Mouse (Mus musculus): Measurements from ENCODE around the gene Rhbdd2. TPM values are rescaled to one million over a fixed set of nuclear protein-coding genes. Genes with fewer than 3 reads are reported as not detected.
"Not testable (repeated sequence)": the region's sequence is repeated elsewhere in the genome, so short reads cannot be mapped to it uniquely, and the experiment has no call there.

Rhbdd2 gene
- 61.4 and 62.5 TPM in 2 replicates for polyA plus RNA-seq (2016; fragmentation: Nextera tagmentation; extraction: Ambion mirVana)

DNA sequence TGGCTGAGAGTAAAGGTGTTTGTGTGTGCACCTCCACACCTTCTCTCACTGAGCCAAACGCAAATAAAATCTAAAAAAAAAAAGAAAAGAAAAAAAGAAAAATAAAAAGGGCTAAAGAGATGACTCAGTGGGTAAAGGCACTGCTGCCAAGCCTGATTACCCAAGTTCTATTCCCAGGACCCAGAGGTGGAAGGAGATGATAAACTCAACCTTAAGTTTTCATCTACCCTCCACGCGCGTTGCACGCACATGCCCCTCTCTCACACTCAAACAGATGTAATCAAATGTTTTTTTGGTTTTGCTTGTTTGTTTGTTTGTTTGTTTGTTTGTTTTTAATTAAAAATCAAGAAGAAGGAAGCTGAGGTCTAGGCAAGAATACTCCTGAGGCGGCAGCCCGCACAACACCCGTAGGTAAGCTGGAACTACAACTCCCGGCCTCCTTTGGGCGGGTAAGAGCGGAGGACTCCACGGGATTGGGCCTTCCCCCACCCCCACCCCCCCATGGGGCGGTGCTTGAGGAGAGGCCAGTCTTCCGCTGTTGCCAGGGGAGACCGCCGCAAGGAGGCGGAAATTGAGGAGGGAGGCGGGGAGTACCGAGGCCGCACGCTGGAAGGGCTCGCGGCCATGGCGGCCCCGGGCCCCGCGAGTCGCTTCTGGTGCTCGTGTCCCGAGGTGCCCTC is at the start of gene Rhbdd2:
Gene Rhbdd2 (plus strand): TSS at position 502 of the 680 bp plus-strand sequence.
- peak within 1 kb of the TSS; percentile 97 for H3K27ac ChIP-seq
- H3K4me3 ChIP-seq: peak within 1 kb of the TSS; percentile 93
- H3K4me1 ChIP-seq: peaks cover 7% of the 10 kb centered on the region
- peak; percentile 97 for DNase-seq (ENCODE audit: low spot score)
- H3K9me3 ChIP-seq (replicated peaks): no peaks in the 10 kb centered on the region
- no peaks in the 10 kb centered on the region for H3K27me3 ChIP-seq (ENCODE audit: low read depth, poor library complexity, severe bottlenecking)
- H3K36me3 ChIP-seq: peaks cover 25% of the 10 kb centered on the region
- 12% methylated on average over 30 of the region's 30 CpGs for WGBS

- Histone ChIP-seq H3K36me3 (no peaks in the 10 kb centered on the region), H3K4me1 (no peaks in the 10 kb centered on the region), H3K4me3 (no peak overlapping the region), H3K27me3 (ENCODE audit: low read depth, poor library complexity, severe bottlenecking) (no peaks in the 10 kb centered on the region), H3K27ac (no peak overlapping the region), H3K9me3 (replicated peaks) (no peaks in the 10 kb centered on the region)
- no peak for DNase-seq (ENCODE audit: low spot score)
- 89% methylated on average over 8 of the region's 8 CpGs for WGBS
Observed at GRCm38 (mm10) chr5:135585691-135586090, 46.7 kb upstream of the Rhbdd2 start.

DNA sequence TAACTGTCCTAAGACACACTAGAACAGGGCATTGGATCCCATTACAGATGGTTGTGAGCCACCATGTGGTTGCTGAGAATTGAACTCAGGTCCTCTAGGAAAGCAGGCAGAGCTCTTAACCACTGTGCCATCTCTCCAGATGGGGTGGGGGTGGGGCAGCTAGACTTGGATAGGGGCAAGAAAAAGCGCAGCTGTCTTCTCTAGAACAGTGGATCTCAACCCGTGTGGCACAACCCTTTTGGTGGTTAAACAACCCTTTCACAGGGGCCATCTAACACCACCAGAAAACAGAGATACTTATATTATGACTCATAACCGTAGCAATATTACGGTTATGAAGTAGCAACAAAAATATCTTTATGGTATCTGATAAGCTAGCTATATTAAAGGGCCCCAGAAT is 44.7 kb upstream of the Rhbdd2 start:
- WGBS: 94% methylated on average over 4 of the region's 4 CpGs
- Histone ChIP-seq H3K36me3 (no peaks in the 10 kb centered on the region), H3K4me1 (no peaks in the 10 kb centered on the region), H3K9me3 (replicated peaks) (no peaks in the 10 kb centered on the region), H3K4me3 (no peak overlapping the region), H3K27me3 (ENCODE audit: low read depth, poor library complexity, severe bottlenecking) (no peaks in the 10 kb centered on the region), H3K27ac (no peak overlapping the region)
- DNase-seq (ENCODE audit: low spot score): no peak

DNA sequence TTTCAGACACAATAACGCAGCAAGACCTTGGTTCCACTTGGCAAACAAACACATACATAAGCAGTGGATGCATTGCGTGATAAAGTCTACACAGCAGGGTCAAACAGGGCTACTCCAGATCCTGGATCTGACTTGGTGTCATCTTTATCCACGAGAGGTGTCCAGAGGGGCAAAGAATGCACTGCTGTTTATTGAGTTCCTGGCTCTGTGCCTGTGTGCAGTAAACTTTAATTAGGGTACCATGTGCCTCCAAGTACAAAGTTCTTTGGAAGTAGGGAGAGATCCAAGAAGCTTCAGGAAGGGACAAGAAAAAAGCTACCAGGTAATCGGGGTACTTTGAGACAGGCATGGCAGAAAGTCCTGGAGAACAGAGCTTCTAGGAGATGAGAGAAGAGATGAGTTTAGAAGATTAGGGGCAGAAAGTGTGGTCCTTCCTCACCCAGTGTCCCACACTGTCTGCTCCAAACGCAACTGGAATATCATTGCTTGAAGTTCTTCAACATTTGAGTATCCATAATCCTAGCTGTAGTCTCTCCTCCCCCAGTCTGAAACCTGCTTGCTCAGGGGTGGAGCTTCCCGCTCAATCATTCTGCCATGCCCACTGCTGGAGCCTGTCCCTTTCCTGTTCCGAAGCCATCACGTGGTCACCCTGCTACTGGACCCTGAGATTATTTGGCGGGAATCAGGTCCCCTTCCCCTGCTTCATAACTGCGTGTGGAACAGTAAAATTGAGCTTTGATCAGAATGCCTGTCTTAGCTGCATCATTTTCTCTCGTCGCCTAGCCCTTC is 42.2 kb upstream of the Rhbdd2 start:
- DNase-seq (ENCODE audit: low spot score): no peak
- Histone ChIP-seq H3K4me1 (no peaks in the 10 kb centered on the region), H3K27ac (no peak overlapping the region), H3K36me3 (no peaks in the 10 kb centered on the region), H3K27me3 (ENCODE audit: low read depth, poor library complexity, severe bottlenecking) (no peaks in the 10 kb centered on the region), H3K9me3 (replicated peaks) (no peaks in the 10 kb centered on the region), H3K4me3 (no peak overlapping the region)
- WGBS: 83% methylated on average over 12 of the region's 12 CpGs

DNA sequence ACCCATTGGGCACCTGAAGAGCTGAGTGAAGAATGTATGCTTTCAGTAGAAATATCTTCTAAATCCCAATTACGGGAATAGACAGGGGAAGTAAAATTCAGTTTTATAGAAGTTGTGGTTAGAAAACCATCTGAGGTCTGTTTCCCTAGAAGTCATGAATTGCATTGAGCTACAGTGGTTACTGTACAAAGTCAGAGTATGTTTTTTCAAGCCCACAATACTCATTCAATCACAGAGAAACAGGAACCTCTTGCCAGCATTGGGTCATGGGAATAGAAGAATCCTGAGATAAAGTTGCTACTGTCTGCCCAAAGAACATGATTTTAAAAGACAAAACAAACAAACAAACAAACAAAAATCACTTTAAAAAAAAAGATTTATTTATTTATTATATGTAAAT is 27.8 kb upstream of the Rhbdd2 start:
- DNase-seq (ENCODE audit: low spot score); H3K4me1 ChIP-seq; H3K27me3 ChIP-seq (ENCODE audit: low read depth, poor library complexity, severe bottlenecking); H3K9me3 ChIP-seq (replicated peaks); H3K27ac ChIP-seq; H3K36me3 ChIP-seq; H3K4me3 ChIP-seq: not testable (repeated sequence)
- WGBS: no CpG with 5 or more reads among the region's 1 CpGs

- not testable (repeated sequence) for H3K4me1 ChIP-seq; H3K27me3 ChIP-seq (ENCODE audit: low read depth, poor library complexity, severe bottlenecking); H3K27ac ChIP-seq; H3K9me3 ChIP-seq (replicated peaks); H3K36me3 ChIP-seq; DNase-seq (ENCODE audit: low spot score); H3K4me3 ChIP-seq
- WGBS: no CpG with 5 or more reads among the region's 1 CpGs
Observed at GRCm38 (mm10) chr5:135606717-135607116, 25.7 kb upstream of the Rhbdd2 start.

- Histone ChIP-seq H3K27ac (no peak overlapping the region), H3K9me3 (replicated peaks) (peaks cover 6% of the 10 kb centered on the region), H3K4me3 (no peak overlapping the region), H3K4me1 (no peaks in the 10 kb centered on the region), H3K36me3 (no peaks in the 10 kb centered on the region), H3K27me3 (ENCODE audit: low read depth, poor library complexity, severe bottlenecking) (no peaks in the 10 kb centered on the region)
- WGBS: 64% methylated on average over 1 of the region's 1 CpGs
- no peak for DNase-seq (ENCODE audit: low spot score)
Observed at GRCm38 (mm10) chr5:135607581-135607980, 24.8 kb upstream of the Rhbdd2 start.

- Histone ChIP-seq H3K27me3 (ENCODE audit: low read depth, poor library complexity, severe bottlenecking) (no peaks in the 10 kb centered on the region), H3K4me1 (no peaks in the 10 kb centered on the region), H3K9me3 (replicated peaks) (no peaks in the 10 kb centered on the region), H3K36me3 (no peaks in the 10 kb centered on the region), H3K27ac (no peak overlapping the region), H3K4me3 (no peak overlapping the region)
- DNase-seq (ENCODE audit: low spot score): no peak
- 83% methylated on average over 4 of the region's 4 CpGs for WGBS
Observed at GRCm38 (mm10) chr5:135609794-135610193, 22.6 kb upstream of the Rhbdd2 start.

DNA sequence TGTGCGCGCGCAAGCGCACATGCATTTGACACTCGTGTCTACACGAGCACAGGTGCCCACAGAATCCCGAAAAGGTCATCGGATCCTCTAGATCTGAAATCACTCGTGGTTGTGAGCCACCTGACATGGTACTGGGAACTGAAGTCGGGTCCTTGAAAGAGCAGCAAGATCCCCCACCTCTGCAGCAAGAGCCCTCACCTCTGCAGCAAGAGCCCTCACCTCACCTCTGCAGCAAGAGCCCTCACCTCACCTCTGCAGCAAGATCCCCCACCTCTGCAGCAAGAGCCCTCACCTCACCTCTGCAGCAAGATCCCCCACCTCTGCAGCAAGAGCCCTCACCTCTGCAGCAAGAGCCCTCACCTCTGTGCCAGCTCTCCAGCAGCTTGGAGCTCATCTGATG is 12.7 kb upstream of the Rhbdd2 start:
- not testable (repeated sequence) for H3K9me3 ChIP-seq (replicated peaks); H3K27ac ChIP-seq; H3K27me3 ChIP-seq (ENCODE audit: low read depth, poor library complexity, severe bottlenecking); H3K4me3 ChIP-seq; H3K4me1 ChIP-seq; H3K36me3 ChIP-seq; DNase-seq (ENCODE audit: low spot score)
- WGBS: 90% methylated on average over 10 of the region's 10 CpGs

GRCm38 (mm10) chr5:135620526-135620925 is 11.9 kb upstream of the Rhbdd2 start:
- WGBS: 85% methylated on average over 9 of the region's 9 CpGs
- H3K27ac ChIP-seq: no peak overlapping the region
- no peaks in the 10 kb centered on the region for H3K36me3 ChIP-seq
- no peak overlapping the region for H3K4me3 ChIP-seq
- no peak for DNase-seq (ENCODE audit: low spot score)
- no peaks in the 10 kb centered on the region for H3K9me3 ChIP-seq (replicated peaks)
- no peaks in the 10 kb centered on the region for H3K27me3 ChIP-seq (ENCODE audit: low read depth, poor library complexity, severe bottlenecking)
- H3K4me1 ChIP-seq: no peaks in the 10 kb centered on the region

DNA sequence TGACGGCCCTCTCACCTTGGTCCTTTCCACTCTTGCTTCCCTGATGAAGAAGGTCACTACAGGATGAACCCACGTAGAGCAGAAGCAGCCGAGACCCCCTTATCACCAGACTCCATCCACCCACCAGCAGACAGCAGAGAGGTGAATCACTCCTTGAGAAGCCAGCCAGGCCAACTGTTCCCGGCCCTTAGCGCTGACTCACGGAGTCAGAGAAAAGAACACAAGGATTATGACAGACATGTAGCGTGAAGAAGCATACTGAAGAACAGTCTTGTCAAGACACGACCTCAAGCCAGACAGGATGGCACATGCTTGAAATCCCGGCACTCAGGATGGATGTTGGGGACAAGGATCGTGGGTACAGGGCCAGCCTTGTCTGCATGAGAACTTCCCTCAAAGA is 10.7 kb upstream of the Rhbdd2 start:
- Histone ChIP-seq H3K36me3 (no peaks in the 10 kb centered on the region), H3K4me1 (no peaks in the 10 kb centered on the region), H3K27me3 (ENCODE audit: low read depth, poor library complexity, severe bottlenecking) (no peaks in the 10 kb centered on the region), H3K9me3 (replicated peaks) (no peaks in the 10 kb centered on the region), H3K4me3 (no peak overlapping the region), H3K27ac (no peak overlapping the region)
- no peak for DNase-seq (ENCODE audit: low spot score)
- WGBS: 86% methylated on average over 10 of the region's 10 CpGs

- Histone ChIP-seq H3K27me3 (ENCODE audit: low read depth, poor library complexity, severe bottlenecking) (no peaks in the 10 kb centered on the region), H3K9me3 (replicated peaks) (no peaks in the 10 kb centered on the region), H3K4me3 (no peak overlapping the region), H3K4me1 (no peaks in the 10 kb centered on the region), H3K36me3 (no peaks in the 10 kb centered on the region), H3K27ac (no peak overlapping the region)
- no peak for DNase-seq (ENCODE audit: low spot score)
- WGBS: 90% methylated on average over 18 of the region's 18 CpGs
Observed at GRCm38 (mm10) chr5:135623006-135623563, 9.3 kb upstream of the Rhbdd2 start.

GRCm38 (mm10) chr5:135628916-135629315 is 3.5 kb upstream of the Rhbdd2 start:
- Histone ChIP-seq H3K36me3 (no peaks in the 10 kb centered on the region), H3K9me3 (replicated peaks) (no peaks in the 10 kb centered on the region), H3K4me1 (peaks cover 6% of the 10 kb centered on the region), H3K27me3 (ENCODE audit: low read depth, poor library complexity, severe bottlenecking) (no peaks in the 10 kb centered on the region), H3K4me3 (no peak overlapping the region), H3K27ac (no peak overlapping the region)
- no peak for DNase-seq (ENCODE audit: low spot score)
- 48% methylated on average over 10 of the region's 10 CpGs for WGBS
